Mouse (Mus musculus): ENCODE results near the gene Rag2.
A peak's percentile ranks its signal among the peaks of the same experiment; 100 is the strongest.

The Rag2 gene

GRCm38 (mm10) chr2:101627227-101627626 is 2.7 kb downstream of the Rag2 start:
- DNase-seq: no peak

GRCm38 (mm10) chr2:101628297-101629236 is 4.0 kb downstream of the Rag2 start:
- DNase-seq: peak; percentile 92 to 96

- no peak for DNase-seq
Observed at GRCm38 (mm10) chr2:101638979-101639839, 14.7 kb downstream of the Rag2 start.

- DNase-seq: no peak
Observed at GRCm38 (mm10) chr2:101639840-101640350, 15.4 kb downstream of the Rag2 start.

- no peak for DNase-seq
Observed at GRCm38 (mm10) chr2:101645841-101646240, 21.3 kb downstream of the Rag2 start.

GRCm38 (mm10) chr2:101648361-101648760 is 23.8 kb downstream of the Rag2 start:
- no peak for DNase-seq

GRCm38 (mm10) chr2:101649114-101649671 is 24.7 kb downstream of the Rag2 start, which contains the start of the genes Rag1 and B230118H07Rik:
Gene Rag1, minus strand, starts transcription at chr2:101649501.
Gene B230118H07Rik, minus strand, starts transcription at chr2:101649532.
- no peak for DNase-seq

GRCm38 (mm10) chr2:101650446-101650845 is 25.9 kb downstream of the Rag2 start:
- no peak for DNase-seq

- DNase-seq: no peak
Observed at GRCm38 (mm10) chr2:101652204-101652920, 27.8 kb downstream of the Rag2 start.

GRCm38 (mm10) chr2:101652921-101653597 is 28.5 kb downstream of the Rag2 start:
- DNase-seq: peak; percentile 48 to 80

- DNase-seq: no peak
Observed at GRCm38 (mm10) chr2:101660536-101660935, 36.0 kb downstream of the Rag2 start.

GRCm38 (mm10) chr2:101665058-101665702 is 40.7 kb downstream of the Rag2 start:
- DNase-seq: peak; percentile 62 to 84

GRCm38 (mm10) chr2:101665703-101666092 is 41.2 kb downstream of the Rag2 start:
- no peak for DNase-seq

- DNase-seq: no peak
Observed at GRCm38 (mm10) chr2:101668751-101669150, 44.2 kb downstream of the Rag2 start.

GRCm38 (mm10) chr2:101673547-101673946 is 49.0 kb downstream of the Rag2 start:
- no peak for DNase-seq

GRCm38 (mm10) chr2:101678236-101679021 is 53.9 kb downstream of the Rag2 start, which contains the start of gene Traf6:
Gene Traf6, plus strand, starts transcription at chr2:101678429.
- peak; percentile 81 to 88 for DNase-seq

- no peak for DNase-seq
Observed at GRCm38 (mm10) chr2:101679164-101679784, 54.8 kb downstream of the Rag2 start.
